Mouse (Mus musculus) E14TG2a.4 (cell line): Measurements from ENCODE around the gene Rptor.

Experiments
- CTCF ChIP-seq: conservative IDR thresholded peaks from 2 replicates; pipeline ENCODE4 v1.5.1; 2014; ENCODE audit warnings: low read length
- NANOG ChIP-seq: IDR thresholded peaks from 2 replicates; pipeline ENCODE4 v1.6.1; 2014; ENCODE audit warnings: borderline replicate concordance, low read length, mixed read lengths
- POU5F1 ChIP-seq: IDR thresholded peaks from 2 replicates; pipeline ENCODE4 v1.6.1; 2014; ENCODE audit warnings: low read length, borderline replicate concordance

DNA sequence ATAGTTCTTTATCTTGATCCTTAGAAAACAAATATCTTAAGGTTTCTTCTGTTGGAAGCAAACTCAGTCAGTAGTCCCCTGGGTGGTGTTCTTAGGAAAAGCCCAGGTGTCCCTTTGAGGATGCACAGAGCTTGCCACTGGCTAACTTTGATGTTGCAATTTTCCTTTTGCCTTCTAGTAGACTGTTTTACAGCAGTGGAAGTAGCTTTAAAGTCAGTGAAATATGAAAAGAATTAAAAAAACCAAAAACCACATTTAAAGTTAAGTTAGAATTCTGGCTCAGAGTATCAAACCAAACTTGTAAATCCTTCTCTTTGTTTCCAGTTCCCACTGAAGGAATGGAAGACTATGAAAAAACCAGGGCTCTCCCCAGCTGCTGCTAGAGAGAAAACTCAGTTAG, 47.8 kb downstream of the Rptor start:
- TF ChIP-seq CTCF (no peak), NANOG (no peak), POU5F1 (no peak)
